17 mouse cellular contexts compared by ENCODE assay signal in genomic region chr13:93853767-93854166, GRCm38 (mm10).
"Had no signal": no experiment of that assay in that cellular context is flagged by ENCODE, and none has a peak within 500 bp of the region (broad histone marks: within the 10 kb centered on the region; RNA-seq: fewer than 3 reads in every experiment).

No protein-coding gene starts in this region.

- H3K9ac ChIP-seq: lung, embryonic 15.5 days; midbrain, embryonic 13.5 days; midbrain, embryonic 15.5 days; neural tube, embryonic 12.5 days; stomach, embryonic 15.5 days had no signal

- H3K27ac ChIP-seq: macrophage; midbrain, embryonic 13.5 days; midbrain, embryonic 15.5 days; neural tube, embryonic 12.5 days; stomach, embryonic 15.5 days; stomach, postnatal 0 days had no signal

- H3K4me3 ChIP-seq: lung, embryonic 15.5 days; megakaryocyte, embryonic 14.5 days; midbrain, embryonic 13.5 days; midbrain, embryonic 15.5 days; neural tube, embryonic 12.5 days; stomach, embryonic 15.5 days had no signal

- H3K27me3 ChIP-seq: lung, embryonic 15.5 days; midbrain, embryonic 13.5 days; midbrain, embryonic 15.5 days; neural tube, embryonic 12.5 days; stomach, embryonic 15.5 days had no signal

- H3K36me3 ChIP-seq: lung, embryonic 15.5 days; midbrain, embryonic 13.5 days; midbrain, embryonic 15.5 days; neural tube, embryonic 12.5 days; stomach, embryonic 15.5 days had no signal

- H3K4me2 ChIP-seq: lung, embryonic 15.5 days; midbrain, embryonic 11.5 days; midbrain, embryonic 13.5 days; midbrain, embryonic 15.5 days; neural tube, embryonic 12.5 days; stomach, embryonic 15.5 days had no signal

- H3K9me3 ChIP-seq: lung, embryonic 15.5 days; megakaryocyte, embryonic 14.5 days; midbrain, embryonic 13.5 days; midbrain, embryonic 15.5 days; neural tube, embryonic 12.5 days; stomach, embryonic 15.5 days had no signal

- DNase-seq: lung, adult 2 months; lung, postnatal 14 days; lung, postnatal 36 days; right cerebral cortex, postnatal 14 days; thymus, adult 2 months; thymus, postnatal 25 days; thymus, postnatal 4 days had no signal

- ATAC-seq: lung, postnatal 0 days; midbrain, embryonic 13.5 days; midbrain, embryonic 15.5 days had no signal

- H3K4me1 ChIP-seq: megakaryocyte, embryonic 14.5 days; neural tube, embryonic 12.5 days; stomach, embryonic 15.5 days had no signal
